Mouse (Mus musculus) neutrophil, adult 5-6 weeks (primary cell): ENCODE data around the gene Galntl6. TPM values are rescaled to one million over a fixed set of nuclear protein-coding genes. Genes with fewer than 3 reads are reported as not detected.

ENCODE experiments used
- ATAC-seq: fragments of 151-379, 151-347 bp; 2 replicates; pipeline ENCODE4 v1.8.0; 2017; ENCODE audit warnings: mild to moderate bottlenecking, moderate TSS enrichment; ENCODE audit not compliant: insufficient number of reproducible peaks, poor library complexity, low FRiP score, severe bottlenecking; ENCODE audit errors: extremely low read depth
- total RNA-seq: library from RNA; stranded (forward); fragments of 200-1000 nt; gene quantifications from 2 replicates; pipeline ENCODE4 v1.2.3, GENCODE M21; 2017

Gene Galntl6
- total RNA-seq, 1 experiment from 2014 or later, result not detected

- ATAC-seq, result no peak
These were observed 887.3 kb downstream of the Galntl6 start for GRCm38 (mm10) chr8:58025094-58025493.

- no peak for ATAC-seq
These were observed 888.8 kb downstream of the Galntl6 start for GRCm38 (mm10) chr8:58023426-58024176.

GRCm38 (mm10) chr8:57989428-57990171 is 922.8 kb downstream of the Galntl6 start:
- no peak for ATAC-seq

- no peak for ATAC-seq
These were observed 935.1 kb downstream of the Galntl6 start for GRCm38 (mm10) chr8:57977372-57977771.

- no peak for ATAC-seq
These were observed 938.3 kb downstream of the Galntl6 start for GRCm38 (mm10) chr8:57974093-57974492.

- no peak for ATAC-seq
These were observed 939.6 kb downstream of the Galntl6 start for GRCm38 (mm10) chr8:57972832-57973231.

- no peak for ATAC-seq
These were observed 945.8 kb downstream of the Galntl6 start for GRCm38 (mm10) chr8:57966676-57967075.

GRCm38 (mm10) chr8:57965508-57965907 is 946.9 kb downstream of the Galntl6 start:
- no peak for ATAC-seq

- ATAC-seq, result no peak
These were observed 949.9 kb downstream of the Galntl6 start for GRCm38 (mm10) chr8:57962286-57963110.

- ATAC-seq, result no peak
These were observed 953.3 kb downstream of the Galntl6 start for GRCm38 (mm10) chr8:57959136-57959535.

- ATAC-seq, result no peak
These were observed 954.1 kb downstream of the Galntl6 start for GRCm38 (mm10) chr8:57958121-57958901.

GRCm38 (mm10) chr8:57955501-57955900 is 956.9 kb downstream of the Galntl6 start:
- no peak for ATAC-seq

GRCm38 (mm10) chr8:57941113-57941512 is 971.3 kb downstream of the Galntl6 start:
- no peak for ATAC-seq

GRCm38 (mm10) chr8:57939856-57940420 is 972.5 kb downstream of the Galntl6 start:
- ATAC-seq, result no peak

- ATAC-seq, result peak; percentile 39; the same call in 1 of the 2 replicates
These were observed 973.1 kb downstream of the Galntl6 start for GRCm38 (mm10) chr8:57939177-57939855.

- ATAC-seq, result no peak
These were observed 985.4 kb downstream of the Galntl6 start for GRCm38 (mm10) chr8:57927074-57927473.

- ATAC-seq, result no peak
These were observed 988.9 kb downstream of the Galntl6 start for GRCm38 (mm10) chr8:57923556-57923955.

- no peak for ATAC-seq
These were observed 989.3 kb downstream of the Galntl6 start for GRCm38 (mm10) chr8:57923130-57923529.
